Mouse (Mus musculus): ENCODE data around the gene Enpep.

GRCm38 (mm10) chr3:129313671-129314415 lies 18.7 kb downstream of the Enpep start:
- TF ChIP-seq CTCF (IDR thresholded peaks at IDR 0.05; ENCODE audit: insufficient read depth, low read length), result no peak
- TF ChIP-seq POLR2A (IDR thresholded peaks at IDR 0.05; ENCODE audit: borderline replicate concordance, extremely low read depth, low read depth, low read length), result no peak

Data from lung, adult 2 months (tissue).